ENCODE assay signal across 8 mouse cellular contexts in genomic region chr9:36933813-36934493, GRCm38 (mm10).
DNase-seq lines count a peak whose midpoint lies in the region; ATAC-seq and TF ChIP-seq lines count a peak whose summit lies in the region.

No protein-coding gene starts in this region.

- no peak overlapping the region for H3K27ac ChIP-seq in cerebellum, adult 2 months (ENCODE audit: insufficient read depth, low read length)
- H3K27ac ChIP-seq in forebrain, postnatal 0 days (ENCODE audit: low read depth, low read length), result no peak overlapping the region
- no peak overlapping the region for H3K27ac ChIP-seq in hindbrain, embryonic 11.5 days (ENCODE audit: low read depth, low read length)
- H3K27ac ChIP-seq in layer of hippocampus, adult 2 months, result peak overlapping the region; percentile 89

- H3K4me2 ChIP-seq in forebrain, postnatal 0 days (ENCODE audit: low read depth), result peak overlapping the region; percentile 42
- H3K4me2 ChIP-seq in hindbrain, embryonic 11.5 days (replicated peaks; ENCODE audit: low read depth, low read length), result no peak overlapping the region

- H3K9me3 ChIP-seq in forebrain, postnatal 0 days (ENCODE audit: low read length), result no peaks in the 10 kb centered on the region
- no peaks in the 10 kb centered on the region for H3K9me3 ChIP-seq in hindbrain, embryonic 11.5 days (ENCODE audit: control insufficient read depth, low read length)

- TF ChIP-seq POLR2A in cerebellum, adult 2 months (IDR thresholded peaks at IDR 0.05; ENCODE audit: borderline replicate concordance, insufficient read depth, low read length), result no peak

- H3K36me3 ChIP-seq in forebrain, postnatal 0 days (ENCODE audit: insufficient read depth), result peaks cover 3% of the 10 kb centered on the region; the same call in 1 of the 2 replicates
- H3K36me3 ChIP-seq in hindbrain, embryonic 11.5 days (ENCODE audit: control insufficient read depth, insufficient read depth, low read length), result no peaks in the 10 kb centered on the region

- no peak overlapping the region for H3K4me3 ChIP-seq in cerebellum, adult 2 months (replicated peaks; ENCODE audit: insufficient read depth, low read depth, low read length)
- 0 out of 2 replicates have a peak overlapping the region, but pooled peaks have one; percentile 9 for H3K4me3 ChIP-seq in forebrain, postnatal 0 days (ENCODE audit: low read depth, low read length)
- no peak overlapping the region for H3K4me3 ChIP-seq in hindbrain, embryonic 11.5 days (ENCODE audit: low read depth, low read length)
- peak overlapping the region; percentile 39 for H3K4me3 ChIP-seq in layer of hippocampus, adult 2 months

- H3K27me3 ChIP-seq in cerebellum, adult 2 months (ENCODE audit: control insufficient read depth, insufficient read depth, low read length), result no peaks in the 10 kb centered on the region
- H3K27me3 ChIP-seq in forebrain, postnatal 0 days (ENCODE audit: insufficient read depth, low read length), result no peaks in the 10 kb centered on the region
- H3K27me3 ChIP-seq in hindbrain, embryonic 11.5 days (ENCODE audit: control insufficient read depth, insufficient read depth, low read length), result no peaks in the 10 kb centered on the region

- 37% methylated on average over 16 of the region's 16 CpGs for WGBS in cerebellum, adult 2 months
- WGBS in forebrain, postnatal 0 days, result 24% methylated on average over 16 of the region's 16 CpGs
- WGBS in hindbrain, embryonic 11.5 days, result 46% methylated on average over 16 of the region's 16 CpGs

- 0 out of 2 replicates have a peak, but pooled peaks cover 2% of the 10 kb centered on the region for H3K4me1 ChIP-seq in cerebellum, adult 2 months (ENCODE audit: control insufficient read depth, insufficient read depth, low read length)
- no peaks in the 10 kb centered on the region for H3K4me1 ChIP-seq in forebrain, postnatal 0 days (ENCODE audit: insufficient read depth)
- H3K4me1 ChIP-seq in hindbrain, embryonic 11.5 days (replicated peaks; ENCODE audit: control insufficient read depth, insufficient read depth, low read length), result peaks cover 4% of the 10 kb centered on the region; the same call in 1 of the 2 replicates

- peak; percentile 98 for ATAC-seq in forebrain, postnatal 0 days
- peak; percentile 80 for ATAC-seq in hindbrain, embryonic 11.5 days (ENCODE audit: low FRiP score)
- no peak for ATAC-seq in monocyte, adult 5-6 weeks (replicated peaks; ENCODE audit: insufficient number of reproducible peaks, low FRiP score, low TSS enrichment, poor library complexity, severe bottlenecking)

- TF ChIP-seq CTCF in cerebellum, adult 2 months (IDR thresholded peaks at IDR 0.05; ENCODE audit: borderline replicate concordance, insufficient read depth, low read depth, low read length), result peak; percentile 52; the same call in 1 of the 2 replicates
- peak; percentile 79 for TF ChIP-seq CTCF in forebrain, postnatal 0 days (IDR thresholded peaks at IDR 0.05; ENCODE audit: low read depth)
- TF ChIP-seq CTCF in layer of hippocampus, adult 2 months (conservative IDR thresholded peaks at IDR 0.05), result peak; percentile 90

- H3K9ac ChIP-seq in forebrain, postnatal 0 days, result no peak overlapping the region
- H3K9ac ChIP-seq in hindbrain, embryonic 11.5 days (ENCODE audit: low read depth, low read length), result no peak overlapping the region

- peak; percentile 98 for DNase-seq in R1 (ENCODE audit: low read depth, low spot score)
- DNase-seq in cerebellum, adult 2 months, result peak; percentile 65 to 73
- DNase-seq in forebrain, postnatal 0 days, result peak; percentile 92
- DNase-seq in hindbrain, embryonic 11.5 days (ENCODE audit: low spot score), result peak; percentile 85
- DNase-seq in layer of hippocampus, adult 2 months (ENCODE audit: low spot score in 2 of 2), result peak; percentile 81 to 88
- DNase-seq in lung, postnatal 10 days, result peak; percentile 90
- peak; percentile 86 for DNase-seq in right cerebral cortex, adult 18-20 months

Comparison
In these comparisons a context has a peak if more than half of its experiments do, and no peak if none do; other contexts are left out.
1. H3K4me3 ChIP-seq: peak in forebrain, postnatal 0 days (single experiment) and layer of hippocampus, adult 2 months (single experiment); none in cerebellum, adult 2 months (single experiment) and hindbrain, embryonic 11.5 days (single experiment).
2. Peak in every context shown above with its lines, with median percentiles within 50 percentile points of each other: DNase-seq and CTCF ChIP-seq.